Mouse (Mus musculus): ENCODE data around the gene C1qtnf5. TPM values are rescaled to one million over a fixed set of nuclear protein-coding genes. Genes with fewer than 3 reads are reported as not detected.
A peak's percentile ranks its signal among the peaks of the same experiment; 100 is the strongest.

C1qtnf5 gene
- total RNA-seq, 1 experiment from 2014 or later, result not detected

- ATAC-seq (ENCODE audit: extremely low read depth, insufficient number of reproducible peaks, low FRiP score, poor library complexity, severe bottlenecking), result no peak
Observed at GRCm38 (mm10) chr9:44078136-44078797, 28.8 kb upstream of the C1qtnf5 start.

GRCm38 (mm10) chr9:44078955-44079756 lies 27.9 kb upstream of the C1qtnf5 start:
- no peak for ATAC-seq (ENCODE audit: extremely low read depth, insufficient number of reproducible peaks, low FRiP score, poor library complexity, severe bottlenecking)

- no peak for ATAC-seq (ENCODE audit: extremely low read depth, insufficient number of reproducible peaks, low FRiP score, poor library complexity, severe bottlenecking)
Observed at GRCm38 (mm10) chr9:44079997-44080780, 26.9 kb upstream of the C1qtnf5 start.

- no peak for ATAC-seq (ENCODE audit: extremely low read depth, insufficient number of reproducible peaks, low FRiP score, poor library complexity, severe bottlenecking)
Observed at GRCm38 (mm10) chr9:44080953-44081352, 26.1 kb upstream of the C1qtnf5 start.

GRCm38 (mm10) chr9:44081581-44081980 lies 25.5 kb upstream of the C1qtnf5 start:
- no peak for ATAC-seq (ENCODE audit: extremely low read depth, insufficient number of reproducible peaks, low FRiP score, poor library complexity, severe bottlenecking)

GRCm38 (mm10) chr9:44082266-44082665 lies 24.8 kb upstream of the C1qtnf5 start:
- ATAC-seq (ENCODE audit: extremely low read depth, insufficient number of reproducible peaks, low FRiP score, poor library complexity, severe bottlenecking), result no peak

GRCm38 (mm10) chr9:44083392-44084121 lies 23.5 kb upstream of the C1qtnf5 start:
- no peak for ATAC-seq (ENCODE audit: extremely low read depth, insufficient number of reproducible peaks, low FRiP score, poor library complexity, severe bottlenecking)

- no peak for ATAC-seq (ENCODE audit: extremely low read depth, insufficient number of reproducible peaks, low FRiP score, poor library complexity, severe bottlenecking)
Observed at GRCm38 (mm10) chr9:44084236-44084635, 22.8 kb upstream of the C1qtnf5 start.

GRCm38 (mm10) chr9:44084659-44085229 lies 22.3 kb upstream of the C1qtnf5 start:
- ATAC-seq (ENCODE audit: extremely low read depth, insufficient number of reproducible peaks, low FRiP score, poor library complexity, severe bottlenecking), result peak; percentile 25

GRCm38 (mm10) chr9:44085276-44085675 lies 21.8 kb upstream of the C1qtnf5 start:
- ATAC-seq (ENCODE audit: extremely low read depth, insufficient number of reproducible peaks, low FRiP score, poor library complexity, severe bottlenecking), result no peak

GRCm38 (mm10) chr9:44085741-44086665 lies 21.0 kb upstream of the C1qtnf5 start:
- ATAC-seq (ENCODE audit: extremely low read depth, insufficient number of reproducible peaks, low FRiP score, poor library complexity, severe bottlenecking), result no peak

GRCm38 (mm10) chr9:44086960-44087359 lies 20.1 kb upstream of the C1qtnf5 start:
- ATAC-seq (ENCODE audit: extremely low read depth, insufficient number of reproducible peaks, low FRiP score, poor library complexity, severe bottlenecking), result no peak

- no peak for ATAC-seq (ENCODE audit: extremely low read depth, insufficient number of reproducible peaks, low FRiP score, poor library complexity, severe bottlenecking)
Observed at GRCm38 (mm10) chr9:44087761-44088455, 19.1 kb upstream of the C1qtnf5 start.

- ATAC-seq (ENCODE audit: extremely low read depth, insufficient number of reproducible peaks, low FRiP score, poor library complexity, severe bottlenecking), result peak; percentile 62
Observed at GRCm38 (mm10) chr9:44088877-44089608, 18.0 kb upstream of the C1qtnf5 start.

GRCm38 (mm10) chr9:44093612-44094503 lies 13.2 kb upstream of the C1qtnf5 start:
- peak; percentile 52 for ATAC-seq (ENCODE audit: extremely low read depth, insufficient number of reproducible peaks, low FRiP score, poor library complexity, severe bottlenecking)

- no peak for ATAC-seq (ENCODE audit: extremely low read depth, insufficient number of reproducible peaks, low FRiP score, poor library complexity, severe bottlenecking)
Observed at GRCm38 (mm10) chr9:44094737-44095136, 12.3 kb upstream of the C1qtnf5 start.

Data from neutrophil, adult 5-6 weeks (primary cell).